Mouse (Mus musculus) liver, embryonic 11.5 days (tissue): ENCODE data around the gene Ifi44. TPM values are rescaled to one million over a fixed set of nuclear protein-coding genes. Genes with fewer than 3 reads are reported as not detected.

ENCODE experiments used
- ATAC-seq: fragments of 200-750 bp; cut with Nextera tagmentation; replicated peaks from 2 replicates; pipeline ENCODE4 v1.8.0; 2017; ENCODE audit warnings: moderate number of reproducible peaks, mild to moderate bottlenecking, moderate TSS enrichment, moderate library complexity; ENCODE audit not compliant: low FRiP score
- DNase-seq: peaks from one replicate; pipeline ENCODE4 v3.0.0-alpha.2; 2017; ENCODE audit warnings: low spot score
- H3K27ac ChIP-seq: fragments of 300-500 bp; sonication (generic); 2 replicates; pipeline ENCODE4 v1.5.1; 2014; ENCODE audit warnings: mild to moderate bottlenecking, low read depth, low read length, control low read depth
- H3K27me3 ChIP-seq: fragments of 300-500 bp; sonication (generic); replicated peaks from 2 replicates; pipeline ENCODE4 v1.6.1; 2014; ENCODE audit warnings: low read length, mixed read lengths; ENCODE audit not compliant: control insufficient read depth, insufficient read depth
- H3K36me3 ChIP-seq: fragments of 300-500 bp; sonication (generic); 2 replicates; pipeline ENCODE4 v1.6.1; 2014; ENCODE audit warnings: mild to moderate bottlenecking, low read length, moderate library complexity, mixed read lengths; ENCODE audit not compliant: control insufficient read depth, insufficient read depth
- H3K4me1 ChIP-seq: fragments of 300-500 bp; sonication (generic); replicated peaks from 2 replicates; pipeline ENCODE4 v1.6.1; 2014; ENCODE audit warnings: low read length, mixed read lengths; ENCODE audit not compliant: control insufficient read depth, insufficient read depth
- H3K4me2 ChIP-seq: fragments of 300-500 bp; sonication (generic); 2 replicates; pipeline ENCODE4 v1.6.1; 2014; ENCODE audit warnings: mild to moderate bottlenecking, control low read depth, moderate library complexity
- H3K4me3 ChIP-seq: fragments of 300-500 bp; sonication (generic); 2 replicates; pipeline ENCODE4 v1.5.1; 2014; ENCODE audit warnings: low read depth, low read length, control low read depth
- H3K9ac ChIP-seq: fragments of 300-500 bp; sonication (generic); 2 replicates; pipeline ENCODE4 v1.6.1; 2014; ENCODE audit warnings: low read depth, low read length, control low read depth
- H3K9me3 ChIP-seq: fragments of 300-500 bp; sonication (generic); 2 replicates; pipeline ENCODE4 v1.6.1; 2016; ENCODE audit warnings: low read length, inconsistent platforms, mixed read lengths; ENCODE audit not compliant: control insufficient read depth
- WGBS: fragments of 180-500 bp; shearing (Covaris S2); extraction: QIAGEN DNeasy Blood & Tissue Kit; methylation state at CpG from one replicate; pipeline ENCODE4 v1.1.7; 2014; 5-methylcytosine and 5-hydroxymethylcytosine counted together
- polyA plus RNA-seq: library from polyadenylated mRNA; unstranded; fragments of >200 nt; fragmentation: Nextera tagmentation; extraction: Ambion mirVana; gene quantifications from 2 replicates; pipeline ENCODE4 v1.2.1, GENCODE M21; 2014

Gene Ifi44
- 0.08 TPM in 1 of 2 replicates, not detected in the other for polyA plus RNA-seq

DNA sequence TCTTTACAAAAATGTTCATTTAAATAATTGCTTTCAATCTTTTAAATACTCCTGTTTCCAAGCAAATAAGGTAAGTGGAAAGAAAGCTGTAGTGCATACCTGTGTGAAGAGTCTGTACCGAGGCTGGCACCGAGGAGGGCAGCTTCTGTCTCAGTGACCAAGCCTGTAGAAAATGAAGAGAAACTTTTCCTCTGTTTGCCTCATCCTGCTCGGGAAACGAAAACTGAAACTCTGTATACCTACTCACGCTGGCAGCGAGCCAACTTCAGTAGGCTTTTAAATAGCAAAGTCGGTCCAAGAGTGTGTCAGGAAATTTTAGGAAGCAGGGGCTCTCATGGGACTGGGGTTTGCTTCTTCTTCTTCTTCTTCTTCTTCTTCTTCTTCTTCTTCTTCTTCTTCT lies at the start of gene Ifi44:
TSS of gene Ifi44 (minus strand) at position 224 of the 400 bp plus-strand sequence.
- no peak within 1 kb of the TSS for H3K4me2 ChIP-seq
- H3K27me3 ChIP-seq = no peaks in the 10 kb centered on the region
- 73% methylated on average over 7 of the region's 7 CpGs for WGBS
- no peak for DNase-seq
- no peak within 1 kb of the TSS for H3K4me3 ChIP-seq
- H3K9me3 ChIP-seq = no peaks in the 10 kb centered on the region
- H3K9ac ChIP-seq = no peak within 1 kb of the TSS
- H3K36me3 ChIP-seq = no peaks in the 10 kb centered on the region
- H3K27ac ChIP-seq = no peak within 1 kb of the TSS
- ATAC-seq = no peak
- no peaks in the 10 kb centered on the region for H3K4me1 ChIP-seq

DNA sequence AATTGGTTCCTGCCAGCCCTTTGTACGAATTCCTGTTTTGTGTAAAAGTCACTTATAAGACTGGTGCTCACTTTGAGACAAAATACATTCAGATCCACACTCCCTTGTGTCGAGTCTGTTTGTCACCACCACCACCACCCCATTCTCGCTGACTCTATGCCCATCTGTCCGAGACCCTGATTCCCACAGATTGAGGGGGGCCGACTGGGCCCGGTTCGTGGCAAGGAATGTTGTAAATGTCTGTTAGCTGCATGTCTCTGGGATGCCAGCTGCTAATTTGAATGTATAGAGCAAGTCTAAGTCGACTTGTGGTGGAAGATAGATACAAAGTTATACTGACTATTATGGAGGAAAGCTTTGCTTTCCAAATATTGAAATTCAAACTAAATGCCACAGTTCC lies 38.9 kb upstream of the Ifi44 start:
- Histone ChIP-seq H3K36me3 (no peaks in the 10 kb centered on the region), H3K4me3 (no peak overlapping the region), H3K9me3 (no peaks in the 10 kb centered on the region), H3K4me1 (no peaks in the 10 kb centered on the region), H3K27me3 (no peaks in the 10 kb centered on the region), H3K9ac (no peak overlapping the region), H3K27ac (no peak overlapping the region), H3K4me2 (no peak overlapping the region)
- WGBS = 76% methylated on average over 8 of the region's 8 CpGs
- no peak for DNase-seq
- ATAC-seq = no peak

DNA sequence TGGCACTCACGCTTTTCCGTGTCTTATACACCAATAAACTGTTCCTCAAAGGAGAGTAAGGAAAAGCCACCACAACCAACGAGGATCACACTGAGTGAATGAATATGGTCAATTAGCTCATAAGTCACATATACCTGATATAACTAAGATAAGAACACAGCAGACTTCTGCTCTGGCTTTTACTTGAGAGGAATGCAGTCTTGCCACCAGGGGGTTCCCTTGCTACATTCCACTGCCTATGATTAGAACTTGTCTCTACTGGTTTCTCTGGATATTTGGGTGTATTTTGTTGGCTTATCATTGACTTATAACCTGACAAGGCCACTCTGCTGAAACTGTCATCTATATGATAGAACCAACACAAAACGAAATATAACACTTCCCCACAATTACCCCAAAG lies 25.3 kb upstream of the Ifi44 start:
- no peaks in the 10 kb centered on the region for H3K27me3 ChIP-seq
- DNase-seq (no peak), ATAC-seq (no peak)
- H3K9ac ChIP-seq = no peak overlapping the region
- no peak overlapping the region for H3K27ac ChIP-seq
- no peak overlapping the region for H3K4me2 ChIP-seq
- H3K36me3 ChIP-seq = no peaks in the 10 kb centered on the region
- H3K4me1 ChIP-seq = no peaks in the 10 kb centered on the region
- H3K9me3 ChIP-seq = no peaks in the 10 kb centered on the region
- H3K4me3 ChIP-seq = no peak overlapping the region
- 57% methylated on average over 4 of the region's 4 CpGs for WGBS

DNA sequence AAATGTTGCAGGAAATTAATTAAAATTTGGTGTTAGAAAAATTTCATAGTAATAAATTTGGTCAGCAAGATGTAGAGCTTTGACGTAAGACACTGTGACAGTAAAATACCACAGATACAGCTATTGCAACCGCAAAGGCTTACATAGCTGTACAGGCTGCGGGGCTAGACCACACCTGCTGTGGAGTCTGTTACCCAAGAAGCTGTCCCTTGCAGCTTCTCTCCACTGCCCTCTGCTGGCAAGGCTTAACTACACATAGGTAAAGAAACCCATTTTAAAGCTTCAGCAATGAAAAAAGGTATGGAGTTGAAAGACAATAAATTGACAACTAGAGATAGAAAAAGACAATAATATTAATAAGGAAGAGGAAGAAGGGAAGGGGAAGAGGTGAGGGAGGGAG lies 21.3 kb upstream of the Ifi44 start:
- no peaks in the 10 kb centered on the region for H3K4me1 ChIP-seq
- no peaks in the 10 kb centered on the region for H3K9me3 ChIP-seq
- H3K36me3 ChIP-seq = no peaks in the 10 kb centered on the region
- H3K27ac ChIP-seq = no peak overlapping the region
- H3K9ac ChIP-seq = no peak overlapping the region
- 54% methylated on average over 3 of the region's 3 CpGs for WGBS
- DNase-seq = no peak
- H3K4me3 ChIP-seq = no peak overlapping the region
- no peak overlapping the region for H3K4me2 ChIP-seq
- H3K27me3 ChIP-seq = no peaks in the 10 kb centered on the region
- ATAC-seq = no peak

DNA sequence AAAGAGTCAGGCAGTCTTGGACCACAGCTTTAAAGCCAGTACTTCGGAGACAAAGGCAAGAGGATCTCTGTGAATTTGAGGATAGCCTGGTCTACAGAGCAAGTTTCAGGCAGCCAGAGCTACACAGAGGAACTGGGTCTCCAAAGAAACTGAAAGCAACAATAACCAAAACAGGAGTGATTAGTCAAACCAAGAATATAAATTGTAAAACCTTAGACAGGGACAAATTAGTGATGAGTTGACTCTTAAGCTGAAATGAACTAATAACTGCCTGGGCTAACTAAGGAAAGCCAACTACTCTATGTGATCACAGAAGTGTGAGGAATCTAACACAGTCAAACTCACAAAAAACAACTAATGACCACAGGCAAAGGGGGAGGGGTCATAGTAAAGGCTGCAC lies 1.2 kb downstream of the Ifi44 start:
- 77% methylated on average over 1 of the region's 1 CpGs for WGBS
- H3K9me3 ChIP-seq = no peaks in the 10 kb centered on the region
- no peak overlapping the region for H3K9ac ChIP-seq
- H3K36me3 ChIP-seq = no peaks in the 10 kb centered on the region
- H3K27me3 ChIP-seq = no peaks in the 10 kb centered on the region
- no peak overlapping the region for H3K4me3 ChIP-seq
- ATAC-seq (no peak), DNase-seq (no peak)
- no peak overlapping the region for H3K4me2 ChIP-seq
- no peaks in the 10 kb centered on the region for H3K4me1 ChIP-seq
- H3K27ac ChIP-seq = no peak overlapping the region

DNA sequence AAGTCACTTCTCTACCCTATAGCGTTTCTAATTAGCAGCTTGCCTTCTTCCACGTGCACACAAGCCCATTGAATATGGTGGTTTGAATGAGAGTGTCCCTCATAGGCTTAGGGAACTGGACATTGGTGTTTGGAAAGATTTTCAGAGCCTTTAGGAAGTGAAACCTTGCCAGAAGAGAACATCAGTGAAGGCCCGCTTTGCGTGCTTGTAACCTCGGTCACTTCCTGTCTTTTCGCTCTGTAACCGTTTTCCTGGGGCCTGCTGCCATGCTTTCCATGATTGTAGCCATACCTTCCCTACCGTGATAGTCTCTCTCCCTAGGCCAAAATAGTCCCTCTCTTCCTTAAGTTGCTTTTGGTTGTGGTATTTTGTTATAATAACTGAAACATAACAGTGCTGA lies 3.7 kb downstream of the Ifi44 start:
- ATAC-seq = no peak

DNA sequence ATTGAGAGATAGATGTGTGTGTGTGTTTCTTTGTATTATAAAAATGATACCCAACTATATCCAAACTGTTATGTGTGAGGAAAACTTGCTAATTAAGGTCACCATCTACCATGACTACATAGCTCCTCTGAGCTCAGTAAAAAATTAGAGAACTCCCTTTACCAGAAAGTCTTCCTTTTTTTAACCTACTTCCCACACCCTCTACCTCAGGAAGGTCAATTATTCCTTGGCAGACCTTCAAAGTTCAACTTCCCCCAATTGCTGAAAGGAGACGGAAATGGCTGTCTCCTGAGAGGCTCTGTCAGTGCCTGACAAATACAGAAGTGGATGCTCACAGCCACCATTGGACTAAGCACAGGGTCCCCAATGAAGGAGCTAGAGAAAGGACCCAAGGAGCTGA lies 7.5 kb downstream of the Ifi44 start:
- DNase-seq (no peak), ATAC-seq (no peak)
- Histone ChIP-seq H3K27ac (no peak overlapping the region), H3K4me1 (no peaks in the 10 kb centered on the region), H3K9me3 (no peaks in the 10 kb centered on the region), H3K27me3 (no peaks in the 10 kb centered on the region), H3K4me3 (no peak overlapping the region), H3K36me3 (no peaks in the 10 kb centered on the region), H3K4me2 (no peak overlapping the region), H3K9ac (no peak overlapping the region)
- WGBS = 72% methylated on average over 1 of the region's 1 CpGs

More for the DNA sequence above, 3.7 kb downstream of the Ifi44 start:
- no peaks in the 10 kb centered on the region for H3K9me3 ChIP-seq
- WGBS = 78% methylated on average over 8 of the region's 8 CpGs
- H3K27ac ChIP-seq = no peak overlapping the region
- no peak overlapping the region for H3K4me3 ChIP-seq
- no peak overlapping the region for H3K9ac ChIP-seq
- H3K4me1 ChIP-seq = no peaks in the 10 kb centered on the region
- no peaks in the 10 kb centered on the region for H3K36me3 ChIP-seq
- no peaks in the 10 kb centered on the region for H3K27me3 ChIP-seq
- no peak for DNase-seq
- no peak overlapping the region for H3K4me2 ChIP-seq

DNA sequence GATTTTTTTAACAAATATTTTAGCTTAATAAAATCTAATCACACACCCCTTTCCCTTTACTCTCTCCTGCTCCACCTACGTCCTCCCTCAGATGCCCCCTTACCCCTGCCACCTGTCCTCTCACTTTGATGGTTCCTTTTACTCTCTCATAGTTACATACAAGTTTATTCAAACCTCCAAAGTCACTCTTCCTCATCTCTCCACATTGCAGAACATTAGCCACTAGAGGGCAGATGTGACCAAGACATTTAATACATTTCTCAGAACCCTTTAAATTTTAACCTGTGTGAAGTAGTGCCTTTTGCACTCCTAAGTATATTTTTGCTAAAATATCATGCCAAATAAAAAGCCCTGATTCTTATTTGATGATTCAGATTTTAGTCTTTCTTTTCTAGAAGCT lies 33.5 kb downstream of the Ifi44 start:
- DNase-seq (no peak), ATAC-seq (no peak)
- H3K4me3 ChIP-seq = no peak overlapping the region
- H3K9me3 ChIP-seq = no peaks in the 10 kb centered on the region
- H3K4me1 ChIP-seq = no peaks in the 10 kb centered on the region
- H3K36me3 ChIP-seq = no peaks in the 10 kb centered on the region
- WGBS = 41% methylated on average over 1 of the region's 1 CpGs
- H3K27ac ChIP-seq = no peak overlapping the region
- H3K4me2 ChIP-seq = no peak overlapping the region
- no peak overlapping the region for H3K9ac ChIP-seq
- no peaks in the 10 kb centered on the region for H3K27me3 ChIP-seq

DNA sequence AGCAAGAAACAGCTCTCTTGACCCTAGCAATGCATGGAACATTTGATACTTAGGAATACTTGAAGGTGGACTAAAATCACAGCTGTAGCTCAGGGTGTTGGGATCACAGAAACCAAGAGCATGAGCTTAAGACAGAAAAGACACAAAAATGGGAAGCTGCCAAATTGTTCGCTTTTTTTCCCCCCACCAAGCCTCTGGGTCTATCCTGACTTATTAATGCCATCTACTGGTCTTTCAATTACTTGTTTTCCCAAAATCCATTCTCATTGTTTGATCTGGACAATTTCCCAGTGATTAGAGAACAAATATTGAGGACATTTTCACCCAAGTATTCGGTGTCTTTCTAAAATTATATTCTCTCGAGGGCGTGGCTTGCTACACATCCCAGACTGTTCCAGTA lies 42.4 kb downstream of the Ifi44 start:
- Histone ChIP-seq H3K9me3 (no peaks in the 10 kb centered on the region), H3K27me3 (no peaks in the 10 kb centered on the region), H3K4me1 (no peaks in the 10 kb centered on the region), H3K36me3 (no peaks in the 10 kb centered on the region), H3K9ac (no peak overlapping the region), H3K4me2 (no peak overlapping the region), H3K4me3 (no peak overlapping the region), H3K27ac (no peak overlapping the region)
- WGBS = 82% methylated on average over 4 of the region's 4 CpGs
- ATAC-seq (no peak), DNase-seq (no peak)
